Mouse (Mus musculus) B cell, adult 62 days (primary cell): ENCODE results near the gene Pnkp. TPM values are rescaled to one million over a fixed set of nuclear protein-coding genes. Genes with fewer than 3 reads are reported as not detected.

Source experiments
- total RNA-seq: library from RNA; stranded (reverse); gene quantifications from 4 replicates; pipeline ENCODE4 v1.2.4, GENCODE M21; 2023

Pnkp gene
- 67.9 to 83.2 TPM (median 71.0 TPM) in 4 replicates for total RNA-seq

GRCm38 (mm10) chr7:44857042-44857552 lies at the start of gene Pnkp:
TSS of gene Pnkp (plus strand) at chr7:44857139.

DNA sequence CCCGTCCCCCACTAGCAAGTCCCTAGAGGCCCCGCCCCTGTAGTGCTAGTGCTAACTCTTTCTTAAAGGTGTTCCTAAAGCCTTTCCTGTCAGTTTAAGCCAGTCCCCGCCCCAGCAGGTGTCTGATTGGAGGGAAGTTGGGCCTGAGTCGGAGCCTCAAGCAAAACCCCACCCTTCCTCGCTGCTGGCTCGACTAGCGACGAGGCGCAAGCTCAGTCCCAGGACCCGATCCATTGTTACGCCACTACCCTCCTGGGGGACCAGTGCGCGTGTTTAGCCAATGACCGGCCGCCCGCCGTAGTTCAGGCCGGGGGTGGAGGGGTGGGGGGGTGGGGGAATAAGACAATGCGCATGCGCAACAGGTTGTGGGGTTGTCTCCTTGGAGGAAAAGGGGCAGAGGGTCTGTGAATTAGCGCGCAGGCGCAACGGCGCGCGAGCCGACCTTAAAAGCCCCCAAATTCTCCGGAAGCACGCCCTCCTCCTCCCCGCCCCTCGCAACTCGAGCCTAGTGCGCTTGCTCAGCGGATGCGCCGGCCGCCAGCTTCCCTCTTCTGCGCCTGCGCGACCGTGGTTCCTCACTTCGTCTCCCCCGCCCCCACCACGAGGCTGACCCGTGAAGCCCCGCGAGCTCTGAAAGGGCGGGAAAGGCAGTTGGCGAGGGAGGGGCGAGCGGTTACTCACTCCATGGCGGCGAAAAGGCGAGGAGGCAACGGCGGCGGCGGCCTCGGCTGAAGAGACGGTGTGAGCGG lies 41.0 kb upstream of the Pnkp start, which contains the start of the genes Nup62 and Il4i1:
Gene Nup62, plus strand, starts transcription at position 368 of the 749 bp plus-strand sequence.
Gene Il4i1, plus strand, starts transcription at position 667 of the 749 bp plus-strand sequence.

DNA sequence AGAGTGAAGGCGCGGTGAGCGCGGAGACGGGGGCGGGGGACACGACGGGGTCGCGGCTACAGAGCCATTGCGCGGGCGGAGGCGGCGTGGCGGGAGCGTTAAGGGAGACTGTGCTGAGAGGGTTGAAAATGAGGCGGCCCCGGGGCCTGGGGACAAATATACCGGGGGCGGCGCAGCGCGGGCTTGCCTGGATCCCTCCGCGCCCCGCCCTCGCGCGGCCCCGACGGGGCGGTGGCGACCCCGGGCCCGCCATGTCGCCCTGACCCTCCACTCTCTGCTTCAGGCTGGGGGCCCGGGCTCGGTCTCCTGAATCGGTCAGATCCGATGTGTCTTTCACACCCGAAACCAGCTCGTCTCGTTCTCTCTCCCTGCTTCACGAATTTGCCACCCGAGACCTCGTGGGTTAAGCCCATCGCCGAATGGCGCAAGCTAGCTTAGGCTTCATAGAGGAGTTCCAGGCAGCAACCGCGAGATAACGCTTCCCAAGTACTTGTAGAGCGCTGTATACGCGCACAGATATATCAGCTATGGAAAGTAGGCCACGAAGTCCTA lies 40.4 kb upstream of the Pnkp start, which contains the start of gene Atf5:
Gene Atf5, minus strand, starts transcription at position 189 of the 552 bp plus-strand sequence.

DNA sequence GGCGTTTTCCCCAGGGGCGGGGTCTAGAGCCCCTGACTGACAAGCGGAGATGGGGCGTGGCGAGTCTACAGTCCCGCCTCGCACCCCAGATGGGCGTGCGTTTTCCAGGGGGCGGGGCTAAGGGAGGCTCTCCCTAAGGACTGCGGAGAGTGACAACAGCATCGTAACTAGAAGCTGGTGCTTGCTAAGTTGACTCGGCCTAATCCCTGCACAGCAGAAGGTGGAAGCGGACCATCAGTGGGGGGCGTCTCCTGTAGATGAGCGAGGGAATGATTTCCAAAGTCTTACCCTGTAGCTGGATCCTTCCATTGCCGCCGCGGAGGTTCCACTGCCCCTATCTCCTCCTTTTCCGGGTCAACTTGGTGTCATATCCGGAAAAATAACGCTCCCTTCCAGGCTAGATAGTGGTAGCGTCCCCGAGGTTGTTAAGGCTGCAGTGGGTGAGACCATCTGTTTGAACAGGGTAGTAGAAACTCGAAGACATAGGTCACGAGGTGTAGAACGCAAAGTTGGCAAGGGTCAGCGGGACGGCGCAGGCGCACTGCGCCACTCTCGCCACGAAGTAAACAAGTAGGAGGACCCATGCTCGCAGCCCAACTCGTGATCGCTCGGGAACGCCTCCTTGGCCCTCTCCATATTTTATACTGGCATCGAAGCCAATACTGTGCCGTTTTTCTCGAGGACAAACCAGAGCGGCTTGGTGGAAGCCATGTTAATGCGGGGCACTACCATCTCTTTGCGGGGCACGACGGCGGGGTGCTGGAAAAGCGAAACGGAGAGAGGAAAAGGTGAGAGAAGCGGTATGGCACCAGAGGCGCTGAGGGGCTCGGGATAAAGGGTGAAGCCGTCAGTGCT lies 8.2 kb upstream of the Pnkp start, which contains the start of the genes Akt1s1 and Tbc1d17:
Gene Akt1s1, plus strand, starts transcription at position 431 of the 855 bp plus-strand sequence.
Gene Tbc1d17, minus strand, starts transcription at position 519 of the 855 bp plus-strand sequence.

GRCm38 (mm10) chr7:44869697-44870528 lies 13.0 kb downstream of the Pnkp start, which contains the start of gene Ptov1:
TSS of gene Ptov1 (minus strand) at chr7:44869788.

GRCm38 (mm10) chr7:44892276-44892921 lies 35.5 kb downstream of the Pnkp start, which contains the start of gene Med25:
TSS of gene Med25 (minus strand) at chr7:44892712.

GRCm38 (mm10) chr7:44895593-44896434 lies 38.9 kb downstream of the Pnkp start, which contains the start of gene Fuz:
TSS of gene Fuz (plus strand) at chr7:44896079.

Other genes starting within 250 kb of the Pnkp start
- gene Myh14, start 186.3 kb upstream of the Pnkp start, total RNA-seq, result 0.27 TPM in 1 of 4 replicates, not detected in the others
- not detected in 4 replicates for gene Izumo2, start 148.4 kb upstream of the Pnkp start, total RNA-seq
- gene Vrk3, start 108.7 kb upstream of the Pnkp start, total RNA-seq, result 71.8 to 83.5 TPM (median 82.3 TPM) in 4 replicates
- gene Zfp473, start 106.1 kb upstream of the Pnkp start, total RNA-seq, result 2.4 to 3.5 TPM (median 2.5 TPM) in 4 replicates
- 38.1 to 43.6 TPM (median 42.2 TPM) in 4 replicates for gene Nup62, start 41.1 kb upstream of the Pnkp start, total RNA-seq
- gene Il4i1, start 40.8 kb upstream of the Pnkp start, total RNA-seq, result 107 to 141 TPM (median 132 TPM) in 4 replicates
- 4.4 to 5.2 TPM (median 4.4 TPM) in 4 replicates for gene Atf5, start 40.5 kb upstream of the Pnkp start, total RNA-seq
- gene Akt1s1, start 8.1 kb upstream of the Pnkp start, total RNA-seq, result 29.9 to 41.1 TPM (median 31.8 TPM) in 4 replicates
- 115 to 148 TPM (median 127 TPM) in 4 replicates for gene Tbc1d17, start 8.1 kb upstream of the Pnkp start, total RNA-seq
- 15.9 to 30.2 TPM (median 18.0 TPM) in 4 replicates for gene Ptov1, start 12.6 kb downstream of the Pnkp start, total RNA-seq
- 55.3 to 70.3 TPM (median 69.2 TPM) in 4 replicates for gene Med25, start 35.6 kb downstream of the Pnkp start, total RNA-seq
- gene Fuz, start 38.9 kb downstream of the Pnkp start, total RNA-seq, result 23.2 to 35.7 TPM (median 31.8 TPM) in 4 replicates
- gene Ap2a1, start 72.4 kb downstream of the Pnkp start, total RNA-seq, result 80.9 to 89.4 TPM (median 83.8 TPM) in 4 replicates
- not detected in 4 replicates for gene Tsks, start 86.1 kb downstream of the Pnkp start, total RNA-seq
- gene Cpt1c, start 117.7 kb downstream of the Pnkp start, total RNA-seq, result 0.60 TPM in 1 of 4 replicates, not detected in the others
- 144 to 150 TPM (median 149 TPM) in 4 replicates for gene Prmt1, start 129.4 kb downstream of the Pnkp start, total RNA-seq
- gene Irf3, start 140.5 kb downstream of the Pnkp start, total RNA-seq, result 149 to 182 TPM (median 160 TPM) in 4 replicates
- 31.3 to 35.1 TPM (median 34.3 TPM) in 4 replicates for gene Bcl2l12, start 141.6 kb downstream of the Pnkp start, total RNA-seq
- gene Scaf1, start 159.2 kb downstream of the Pnkp start, total RNA-seq, result 92.2 to 102 TPM (median 101 TPM) in 4 replicates
- gene Rras, start 160.8 kb downstream of the Pnkp start, total RNA-seq, result 13.1 to 16.8 TPM (median 14.4 TPM) in 4 replicates
- gene Prr12, start 195.7 kb downstream of the Pnkp start, total RNA-seq, result 69.9 to 75.6 TPM (median 73.7 TPM) in 4 replicates
- 51.4 to 59.1 TPM (median 57.5 TPM) in 4 replicates for gene Nosip, start 205.3 kb downstream of the Pnkp start, total RNA-seq
- 2.5 to 3.6 TPM (median 3.0 TPM) in 4 replicates for gene Prrg2, start 205.5 kb downstream of the Pnkp start, total RNA-seq
- gene Rcn3, start 235.1 kb downstream of the Pnkp start, total RNA-seq, result 2.1 to 5.0 TPM (median 2.8 TPM) in 4 replicates
- 27.9 to 34.9 TPM (median 30.5 TPM) in 4 replicates for gene Fcgrt, start 246.7 kb downstream of the Pnkp start, total RNA-seq